Mouse (Mus musculus) myocyte (in vitro differentiated cells): ENCODE measurements around the gene Tmem247.

Experiments
- MYOG ChIP-seq, 3 experiments: IDR thresholded peaks; one replicate each; pipeline ENCODE4 v1.6.1; 2011; ENCODE audit warnings: control low read depth in 2 of 3, low read depth in 2 of 3, mild to moderate bottlenecking in 2 of 3; ENCODE audit not compliant: insufficient read length in 2 of 3, control insufficient read depth in 1 of 3, insufficient read depth in 1 of 3
- POLR2A ChIP-seq: IDR thresholded peaks from one replicate; pipeline ENCODE4 v1.6.1; 2011; ENCODE audit warnings: low read depth, mild to moderate bottlenecking, control low read depth, moderate library complexity; ENCODE audit not compliant: insufficient read length
- POLR2AphosphoS2 ChIP-seq: IDR thresholded peaks from one replicate; pipeline ENCODE4 v1.6.1; 2011; ENCODE audit warnings: low read depth, control low read depth; ENCODE audit not compliant: insufficient read length
- TCF12 ChIP-seq: IDR thresholded peaks from one replicate; pipeline ENCODE4 v1.6.1; 2011; ENCODE audit warnings: mild to moderate bottlenecking, control low read depth; ENCODE audit not compliant: poor library complexity, insufficient read depth, severe bottlenecking

- TF ChIP-seq POLR2AphosphoS2, result no peak
- no peak for TF ChIP-seq POLR2A
- TF ChIP-seq TCF12, result no peak
- TF ChIP-seq MYOG (IDR thresholded peaks at IDR 0.05; ENCODE audit: control insufficient read depth in 1 of 3, insufficient read depth in 1 of 3, insufficient read length in 2 of 3, low read depth in 2 of 3), result no peak
Measured at GRCm38 (mm10) chr17:86937064-86937463, 19.9 kb downstream of the Tmem247 start.
